Mouse (Mus musculus) CH12.LX (cell line): ENCODE data around the gene Akt2. TPM values are rescaled to one million over a fixed set of nuclear protein-coding genes. Genes with fewer than 3 reads are reported as not detected.

Experiments used
- DNase-seq: peaks from one replicate; pipeline ENCODE4 v3.0.0-alpha.2; 2013; ENCODE audit errors: extremely low read depth
- H3K27ac ChIP-seq: 2 replicates; pipeline ENCODE4 v1.5.1; 2012; ENCODE audit warnings: low read depth, mild to moderate bottlenecking, control low read depth, moderate library complexity; ENCODE audit not compliant: insufficient read depth
- H3K27me3 ChIP-seq: replicated peaks from 2 replicates; pipeline ENCODE3; 2012; ENCODE audit warnings: inconsistent platforms
- H3K36me3 ChIP-seq, 2 experiments: replicated peaks in 1 of 2; 2 replicates each; pipeline versions ENCODE3 to v1.6.1; 2012; ENCODE audit warnings: inconsistent platforms in 1 of 2, low read length in 1 of 2, mild to moderate bottlenecking in 1 of 2, mixed read lengths in 1 of 2, moderate library complexity in 1 of 2; ENCODE audit not compliant: control insufficient read depth in 1 of 2, insufficient read depth in 1 of 2
- H3K4me1 ChIP-seq, 2 experiments: 2 replicates each; pipeline ENCODE4 v1.6.1; 2012; ENCODE audit warnings: inconsistent platforms in 1 of 2, moderate library complexity in 1 of 2; ENCODE audit not compliant: insufficient read depth in 2 of 2, control insufficient read depth in 1 of 2
- H3K4me2 ChIP-seq: 2 replicates; pipeline ENCODE4 v1.6.1; 2012; ENCODE audit warnings: low read depth, mild to moderate bottlenecking, control low read depth; ENCODE audit not compliant: poor library complexity, insufficient read depth, severe bottlenecking
- H3K4me3 ChIP-seq, 3 experiments: fragments of 150-350 bp in 1 of 3; sonication (generic) in 1 of 3; replicated peaks in 1 of 3; 2 replicates each; pipeline versions ENCODE3 to v1.5.1; 2011 to 2012; ENCODE audit warnings: low read depth in 2 of 3, low read length in 2 of 3, mild to moderate bottlenecking in 2 of 3, moderate library complexity in 2 of 3, control low read depth in 1 of 3, improper control_type of control experiment in 1 of 3, inconsistent platforms in 1 of 3, mixed read lengths in 1 of 3; ENCODE audit not compliant: poor library complexity in 1 of 3
- H3K79me2 ChIP-seq: replicated peaks from 2 replicates; pipeline ENCODE4 v1.6.1; 2012; ENCODE audit warnings: mild to moderate bottlenecking, moderate library complexity; ENCODE audit not compliant: control insufficient read depth, poor library complexity, insufficient read depth, severe bottlenecking; ENCODE audit errors: extremely low read depth
- H3K9ac ChIP-seq: 2 replicates; pipeline ENCODE4 v1.6.1; 2012; ENCODE audit warnings: low read depth, mild to moderate bottlenecking, control low read depth, moderate library complexity; ENCODE audit not compliant: insufficient read depth
- H3K9me3 ChIP-seq: replicated peaks from 2 replicates; pipeline ENCODE3; 2012; ENCODE audit warnings: low read length, inconsistent platforms, mixed read lengths
- CHD1 ChIP-seq: IDR thresholded peaks from 2 replicates; pipeline ENCODE4 v1.6.1; 2012; ENCODE audit warnings: low read depth, low read length, improper control_type of control experiment, inconsistent platforms
- CHD2 ChIP-seq: IDR thresholded peaks from 2 replicates; pipeline ENCODE4 v1.6.1; 2011; ENCODE audit warnings: low read length, improper control_type of control experiment
- CTCF ChIP-seq, 2 experiments: IDR thresholded peaks in 1 of 2; conservative IDR thresholded peaks in 1 of 2; 2 replicates each; pipeline ENCODE4 v1.5.1; 2011 to 2012; ENCODE audit warnings: low read depth in 2 of 2, low read length in 2 of 2, improper control_type of control experiment in 1 of 2, inconsistent platforms in 1 of 2, mild to moderate bottlenecking in 1 of 2, moderate library complexity in 1 of 2
- ELF1 ChIP-seq: IDR thresholded peaks from 2 replicates; pipeline ENCODE4 v1.6.1; 2014; ENCODE audit warnings: low read depth, mild to moderate bottlenecking, inconsistent platforms, low read length, improper control_type of control experiment
- EP300 ChIP-seq: IDR thresholded peaks from 2 replicates; pipeline ENCODE4 v1.6.1; 2011; ENCODE audit warnings: low read length, improper control_type of control experiment
- ETS1 ChIP-seq: conservative IDR thresholded peaks from 2 replicates; pipeline ENCODE4 v1.6.1; 2012; ENCODE audit warnings: low read depth, mild to moderate bottlenecking, inconsistent platforms, low read length, improper control_type of control experiment, moderate library complexity
- IRF4 ChIP-seq: IDR thresholded peaks from 2 replicates; pipeline ENCODE4 v1.6.1; 2014; ENCODE audit warnings: low read depth, mild to moderate bottlenecking, inconsistent platforms, low read length, improper control_type of control experiment
- KAT2A ChIP-seq: IDR thresholded peaks from 2 replicates; pipeline ENCODE4 v1.6.1; 2012; ENCODE audit warnings: low read length, improper control_type of control experiment, inconsistent platforms; ENCODE audit not compliant: insufficient replicate concordance
- MAFK ChIP-seq: IDR thresholded peaks from 2 replicates; pipeline ENCODE4 v1.6.1; 2011; ENCODE audit warnings: low read length, improper control_type of control experiment; ENCODE audit not compliant: insufficient replicate concordance
- MEF2A ChIP-seq: IDR thresholded peaks from 2 replicates; pipeline ENCODE4 v1.6.1; 2014; ENCODE audit warnings: low read depth, mild to moderate bottlenecking, inconsistent platforms, low read length, improper control_type of control experiment, borderline replicate concordance
- NELFE ChIP-seq: IDR thresholded peaks from 2 replicates; pipeline ENCODE4 v1.6.1; 2011; ENCODE audit warnings: low read depth, low read length, improper control_type of control experiment
- POLR2AphosphoS2 ChIP-seq: IDR thresholded peaks from 2 replicates; pipeline ENCODE4 v1.6.1; 2011; ENCODE audit warnings: low read depth, low read length, improper control_type of control experiment
- RCOR1 ChIP-seq: conservative IDR thresholded peaks from 2 replicates; pipeline ENCODE4 v1.6.1; 2012; ENCODE audit warnings: low read depth, mild to moderate bottlenecking, inconsistent platforms, low read length, improper control_type of control experiment
- TBP ChIP-seq: conservative IDR thresholded peaks from 2 replicates; pipeline ENCODE4 v1.6.1; 2011; ENCODE audit warnings: low read depth, low read length, improper control_type of control experiment
- TCF12 ChIP-seq: IDR thresholded peaks from 2 replicates; pipeline ENCODE4 v1.6.1; 2014; ENCODE audit warnings: low read depth, mild to moderate bottlenecking, inconsistent platforms, low read length, improper control_type of control experiment
- USF1 ChIP-seq: IDR thresholded peaks from 2 replicates; pipeline ENCODE4 v1.6.1; 2014; ENCODE audit warnings: low read depth, mild to moderate bottlenecking, inconsistent platforms, low read length, improper control_type of control experiment
- ZC3H11A ChIP-seq: IDR thresholded peaks from 2 replicates; pipeline ENCODE4 v1.6.1; 2012; ENCODE audit warnings: low read depth, mild to moderate bottlenecking, inconsistent platforms, low read length, improper control_type of control experiment
- ZNF384 ChIP-seq: IDR thresholded peaks from 2 replicates; pipeline ENCODE4 v1.6.1; 2012; ENCODE audit warnings: low read depth, low read length, improper control_type of control experiment, inconsistent platforms
- dilution Hi-C: fragments of 300-500 bp; cut with MboI; formaldehyde crosslinking; loops from 2 replicates; pipeline ENCODE4 v1.14.3; 2020; ENCODE audit warnings: low sequenced_read_pairs; ENCODE audit not compliant: extremely low pct_unique_long_range_greater_than_20kb, extremely low pct_ligation_motif_present
- in situ Hi-C: fragments of 300-500 bp; cut with MboI; formaldehyde crosslinking; loops from 3 replicates; pipeline ENCODE4 v1.14.3; 2019; ENCODE audit warnings: low sequenced_read_pairs, low pct_ligation_motif_present, low pct_unique_long_range_greater_than_20kb, mixed read lengths
- polyA plus RNA-seq: library from polyadenylated mRNA; unstranded; fragments of >175 nt; gene quantifications from 2 replicates; pipeline ENCODE4 v1.2.1, GENCODE M21; 2012; ENCODE audit warnings: low read depth; ENCODE audit not compliant: insufficient read length
- total RNA-seq, 2 experiments: library from RNA; depleted of rRNA; stranded (reverse); fragments of 300-350 nt in 1 of 2; fragments of >200 nt in 1 of 2; gene quantifications; 2 replicates each; pipeline ENCODE4 v1.2.3; 2012 to 2014

The Akt2 gene
- total and polyA plus RNA-seq, 3 experiments, result 39.5 to 77.3 (median 40.3) TPM

- no peak overlapping the region for H3K9ac ChIP-seq
- DNase-seq, result no peak
- no peak overlapping the region for H3K4me3 ChIP-seq
- no peak overlapping the region for H3K4me2 ChIP-seq
- no peak overlapping the region for H3K27ac ChIP-seq
- no peaks in the 10 kb centered on the region for H3K79me2 ChIP-seq
- in situ Hi-C loops (no loop called here), dilution Hi-C loops (no loop called here)
- no peaks in the 10 kb centered on the region for H3K9me3 ChIP-seq
- peaks cover 75 to 91% of the 10 kb centered on the region in 2 experiments for H3K36me3 ChIP-seq
- H3K4me1 ChIP-seq, result peaks cover 3 to 22% of the 10 kb centered on the region in 2 experiments
- no peak for TF ChIP-seq RCOR1
- no peaks in the 10 kb centered on the region for H3K27me3 ChIP-seq
Measured at GRCm38 (mm10) chr7:27580380-27581174, 10.8 kb upstream of the Akt2 start.

GRCm38 (mm10) chr7:27586861-27587260, 4.5 kb upstream of the Akt2 start:
- dilution Hi-C loops (no loop called here), in situ Hi-C loops (no loop called here)
- Histone ChIP-seq H3K36me3 (peaks cover 22 to 40% of the 10 kb centered on the region in 2 experiments), H3K4me3 (no peak overlapping the region), H3K27me3 (no peaks in the 10 kb centered on the region), H3K79me2 (no peaks in the 10 kb centered on the region), H3K9ac (no peak overlapping the region), H3K4me2 (no peak overlapping the region), H3K9me3 (no peaks in the 10 kb centered on the region), H3K27ac (no peak overlapping the region), H3K4me1 (peaks cover 0 to 3% of the 10 kb centered on the region in 2 experiments; a peak in 1 of 4 replicates)
- DNase-seq, result no peak
- TF ChIP-seq CTCF (conservative IDR thresholded peaks at IDR 0.05 in 1 of 2, IDR thresholded peaks at IDR 0.05 in 1 of 2; ENCODE audit: low read depth in 2 of 2, low read length in 2 of 2), result no peak
- TF ChIP-seq ZNF384, result no peak
- no peak for TF ChIP-seq MEF2A
- TF ChIP-seq POLR2AphosphoS2, result no peak
- TF ChIP-seq ETS1, result no peak
- TF ChIP-seq NELFE, result no peak
- TF ChIP-seq ZC3H11A, result no peak
- TF ChIP-seq CHD2, result no peak
- no peak for TF ChIP-seq IRF4
- no peak for TF ChIP-seq MAFK
- no peak for TF ChIP-seq KAT2A
- TF ChIP-seq TCF12, result no peak
- TF ChIP-seq CHD1, result no peak
- no peak for TF ChIP-seq TBP
- TF ChIP-seq USF1, result no peak
- no peak for TF ChIP-seq EP300
- no peak for TF ChIP-seq ELF1
- TF ChIP-seq, all 38 proteins: peak for 0
